Mouse (Mus musculus) megakaryocyte progenitor cell, adult 5-6 weeks (primary cell): ENCODE data around the gene Rdh8. TPM values are rescaled to one million over a fixed set of nuclear protein-coding genes. Genes with fewer than 3 reads are reported as not detected.
A peak's percentile ranks its signal among the peaks of the same experiment; 100 is the strongest.

Experiments used
- ATAC-seq: replicated peaks from 2 replicates; pipeline ENCODE4 v1.8.0; 2016; ENCODE audit warnings: mild to moderate bottlenecking, moderate TSS enrichment, inconsistent platforms; ENCODE audit not compliant: poor library complexity
- total RNA-seq, 2 experiments: library from RNA; stranded (forward) in 1 of 2; stranded (reverse) in 1 of 2; fragments of 157-497, 149-512 nt in 1 of 2; fragments of 200-1000 nt in 1 of 2; gene quantifications; 2 replicates each; pipeline versions ENCODE4 v1.2.3 to v1.2.4; 2015 to 2017

Gene Rdh8
- total RNA-seq (2015) (not detected in 2 replicates), total RNA-seq (2017) (not detected in 2 replicates)

GRCm38 (mm10) chr9:20818236-20818635, at the start of gene Rdh8:
TSS of gene Rdh8 (plus strand) at chr9:20818503.
- no peak for ATAC-seq

- no peak for ATAC-seq
These were observed 37.0 kb upstream of the Rdh8 start for GRCm38 (mm10) chr9:20781286-20781685.

- ATAC-seq: no peak
These were observed 33.2 kb upstream of the Rdh8 start for GRCm38 (mm10) chr9:20785055-20785454.

- no peak for ATAC-seq
These were observed 30.3 kb upstream of the Rdh8 start for GRCm38 (mm10) chr9:20787992-20788391.

GRCm38 (mm10) chr9:20789651-20790050, 28.7 kb upstream of the Rdh8 start:
- ATAC-seq: no peak

GRCm38 (mm10) chr9:20790345-20790744, 28.0 kb upstream of the Rdh8 start:
- ATAC-seq: no peak

- peak; percentile 98 for ATAC-seq
These were observed 24.0 kb upstream of the Rdh8 start for GRCm38 (mm10) chr9:20794108-20794806.

- ATAC-seq: peak; percentile 98
These were observed 13.8 kb upstream of the Rdh8 start for GRCm38 (mm10) chr9:20804266-20805158.

- ATAC-seq: no peak
These were observed 13.2 kb upstream of the Rdh8 start for GRCm38 (mm10) chr9:20805159-20805495.

GRCm38 (mm10) chr9:20805706-20806105, 12.6 kb upstream of the Rdh8 start:
- no peak for ATAC-seq

GRCm38 (mm10) chr9:20810271-20810670, 8.0 kb upstream of the Rdh8 start:
- ATAC-seq: no peak

GRCm38 (mm10) chr9:20810773-20811172, 7.5 kb upstream of the Rdh8 start:
- no peak for ATAC-seq

- ATAC-seq: peak; percentile 90
These were observed 5.6 kb upstream of the Rdh8 start for GRCm38 (mm10) chr9:20812537-20813271.

GRCm38 (mm10) chr9:20814521-20815272, 3.6 kb upstream of the Rdh8 start, which contains the start of gene Col5a3:
TSS of gene Col5a3 (minus strand) at chr9:20815067.
- ATAC-seq: no peak

GRCm38 (mm10) chr9:20820001-20820400, 1.7 kb downstream of the Rdh8 start:
- no peak for ATAC-seq

- no peak for ATAC-seq
These were observed 4.5 kb downstream of the Rdh8 start for GRCm38 (mm10) chr9:20822821-20823220.

- ATAC-seq: no peak
These were observed 7.5 kb downstream of the Rdh8 start for GRCm38 (mm10) chr9:20825781-20826180.

GRCm38 (mm10) chr9:20828127-20828526, 9.8 kb downstream of the Rdh8 start:
- no peak for ATAC-seq

GRCm38 (mm10) chr9:20830901-20831643, 12.8 kb downstream of the Rdh8 start:
- ATAC-seq: peak; percentile 83

- no peak for ATAC-seq
These were observed 16.6 kb downstream of the Rdh8 start for GRCm38 (mm10) chr9:20834881-20835280.
